Mouse (Mus musculus): ENCODE results near the gene Pik3c2g.

DNA sequence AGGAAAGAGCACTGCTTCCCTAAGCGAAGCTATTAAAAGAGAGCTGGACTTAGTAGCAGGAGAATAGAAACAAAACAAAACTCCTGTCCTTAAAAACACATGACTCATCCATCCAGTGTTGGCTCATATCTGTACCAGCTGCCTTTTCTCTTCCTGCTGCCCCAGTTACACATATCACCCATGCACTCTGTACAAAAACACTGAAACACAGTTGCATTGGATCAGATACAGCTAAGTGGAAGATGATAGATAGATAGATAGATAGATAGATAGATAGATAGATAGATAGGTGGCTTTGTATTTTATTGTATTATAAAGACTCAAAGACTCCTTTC is 291.3 kb downstream of the Pik3c2g start:
- no peak for TF ChIP-seq CTCF (IDR thresholded peaks at IDR 0.05; ENCODE audit: low read depth, low read length)
- TF ChIP-seq POLR2A (IDR thresholded peaks at IDR 0.05; ENCODE audit: borderline replicate concordance, low read depth, low read length): no peak
